Mouse (Mus musculus) olfactory bulb, adult 2 months (tissue): ENCODE data around the gene Fam53b.

Experiments used
- CTCF ChIP-seq: fragments of 200-500 bp; IDR thresholded peaks from 2 replicates; pipeline ENCODE4 v1.5.1; 2012; ENCODE audit warnings: low read depth, mild to moderate bottlenecking, low read length, moderate library complexity; ENCODE audit not compliant: insufficient read depth
- POLR2A ChIP-seq: fragments of 200-500 bp; IDR thresholded peaks from 2 replicates; pipeline ENCODE4 v1.6.1; 2012; ENCODE audit warnings: mild to moderate bottlenecking, low read depth, low read length, moderate library complexity; ENCODE audit not compliant: insufficient read depth

- TF ChIP-seq CTCF (no peak), POLR2A (no peak)
Measured at GRCm38 (mm10) chr7:132853946-132854345, 40.3 kb upstream of the Fam53b start.
